Mouse (Mus musculus): ENCODE measurements around the gene Il25.
"Not testable (repeated sequence)": the region's sequence is repeated elsewhere in the genome, so short reads cannot be mapped to it uniquely, and the experiment has no call there.

DNA sequence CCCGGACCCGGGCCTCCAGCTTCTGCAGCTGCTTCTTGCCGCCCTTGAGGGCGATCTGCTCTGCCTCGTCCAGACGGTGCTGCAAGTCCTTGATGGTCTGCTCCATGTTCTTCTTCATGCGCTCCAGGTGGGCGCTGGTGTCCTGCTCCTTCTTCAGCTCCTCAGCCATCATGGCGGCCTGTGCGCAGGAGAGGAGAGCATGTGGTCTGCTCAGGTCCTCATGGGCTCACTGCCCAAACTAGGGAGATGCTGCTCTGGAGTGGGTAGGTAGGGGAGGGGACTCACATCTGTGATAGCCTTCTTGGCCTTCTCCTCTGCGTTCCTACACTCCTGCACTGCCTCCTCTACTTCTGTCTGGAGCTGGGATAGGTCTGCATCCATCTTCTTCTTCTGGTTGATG is 40.3 kb downstream of the Il25 start:
- not testable (repeated sequence) for TF ChIP-seq BHLHE40 (IDR thresholded peaks at IDR 0.05; ENCODE audit: low read depth, low read length); SMC3 (IDR thresholded peaks at IDR 0.05; ENCODE audit: low read depth, low read length); CTCF (conservative IDR thresholded peaks at IDR 0.05 in 1 of 2, IDR thresholded peaks at IDR 0.05 in 1 of 2; ENCODE audit: low read depth in 2 of 2, low read length in 2 of 2); ELF1 (IDR thresholded peaks at IDR 0.05; ENCODE audit: low read depth, low read length); POLR2A (IDR thresholded peaks at IDR 0.05; ENCODE audit: low read depth, low read length); MYC (IDR thresholded peaks at IDR 0.05; ENCODE audit: low read depth, low read length); ETS1 (conservative IDR thresholded peaks at IDR 0.05; ENCODE audit: low read depth, low read length); E2F4 (IDR thresholded peaks at IDR 0.05; ENCODE audit: insufficient replicate concordance, low read depth, low read length); CHD2 (IDR thresholded peaks at IDR 0.05; ENCODE audit: low read length)

Data from CH12.LX (cell line).